31 mouse cellular contexts compared by ENCODE assay signal in the genomic region with DNA sequence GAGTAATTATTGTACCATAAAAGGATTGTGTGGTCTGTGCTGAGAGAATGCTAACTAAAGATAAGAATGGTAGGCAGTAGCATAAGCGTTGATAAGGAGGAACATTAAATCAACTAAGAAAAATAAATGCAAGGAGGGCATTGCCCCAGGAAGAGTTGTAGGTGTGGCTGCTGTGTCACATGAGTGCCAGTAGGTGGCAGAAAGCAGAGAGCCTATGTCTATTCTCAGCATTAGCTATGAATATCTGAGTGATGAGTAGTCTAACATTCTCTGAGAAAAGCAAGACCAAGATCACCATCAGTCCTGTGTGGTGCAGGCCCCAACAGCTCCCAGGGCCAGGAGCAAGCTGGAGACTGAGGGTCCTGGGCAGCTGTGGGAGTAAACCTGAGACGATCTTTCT.
DNase-seq lines count a peak whose midpoint lies in the region; ATAC-seq and TF ChIP-seq lines count a peak whose summit lies in the region.
"Had no signal": no experiment of that assay in that cellular context is flagged by ENCODE, and none has a peak within 500 bp of the region (broad histone marks: within the 10 kb centered on the region; RNA-seq: fewer than 3 reads in every experiment).

No protein-coding gene starts in this region.

- no peaks in the 10 kb centered on the region for H3K36me3 ChIP-seq in heart, postnatal 0 days (replicated peaks; ENCODE audit: control insufficient read depth, insufficient read depth, low read length)
- no peaks in the 10 kb centered on the region for H3K36me3 ChIP-seq in CH12.LX (replicated peaks in 1 of 2; ENCODE audit: control insufficient read depth in 1 of 2, insufficient read depth in 1 of 2, low read length in 1 of 2)
- H3K36me3 ChIP-seq: hindbrain, embryonic 13.5 days; kidney, embryonic 15.5 days; limb, embryonic 10.5 days; limb, embryonic 15.5 days; liver, embryonic 13.5 days; midbrain, embryonic 12.5 days; neural tube, embryonic 13.5 days had no signal

- no peaks in the 10 kb centered on the region for H3K9me3 ChIP-seq in heart, postnatal 0 days (replicated peaks; ENCODE audit: control insufficient read depth, low read length)
- no peaks in the 10 kb centered on the region for H3K9me3 ChIP-seq in CH12.LX (replicated peaks; ENCODE audit: low read length)
- H3K9me3 ChIP-seq: hindbrain, embryonic 13.5 days; kidney, embryonic 15.5 days; limb, embryonic 10.5 days; limb, embryonic 15.5 days; liver, embryonic 13.5 days; midbrain, embryonic 12.5 days; neural tube, embryonic 13.5 days had no signal

- 72% methylated on average over 2 of the region's 2 CpGs for WGBS in heart, postnatal 0 days

- in situ Hi-C loops in CH12.LX (cut with MboI; ENCODE audit: low pct_ligation_motif_present, low pct_unique_long_range_greater_than_20kb, low sequenced_read_pairs), result no loop called here

- ATAC-seq in heart, postnatal 0 days (ENCODE audit: insufficient read depth, low read depth), result no peak
- ATAC-seq: forebrain, embryonic 16.5 days; lung, postnatal 0 days had no signal

- no peak for TF ChIP-seq POLR2A in CH12.LX (IDR thresholded peaks at IDR 0.05; ENCODE audit: low read depth, low read length)

- no peak overlapping the region for H3K4me2 ChIP-seq in heart, postnatal 0 days (ENCODE audit: low read depth, low read length)
- peak overlapping the region; percentile 8; the same call in 1 of the 2 replicates for H3K4me2 ChIP-seq in CH12.LX (ENCODE audit: insufficient read depth, low read depth, poor library complexity, severe bottlenecking)
- H3K4me2 ChIP-seq: heart, embryonic 11.5 days; hindbrain, embryonic 13.5 days; kidney, embryonic 15.5 days; limb, embryonic 15.5 days; liver, embryonic 13.5 days; midbrain, embryonic 12.5 days; neural tube, embryonic 13.5 days had no signal

- no peak overlapping the region for H3K4me3 ChIP-seq in heart, postnatal 0 days (ENCODE audit: low read depth, low read length)
- no peak overlapping the region for H3K4me3 ChIP-seq in CH12.LX (replicated peaks in 1 of 3; ENCODE audit: low read depth in 2 of 3, low read length in 2 of 3, poor library complexity in 1 of 3)
- H3K4me3 ChIP-seq: erythroblast, embryonic 14.5 days; hindbrain, embryonic 13.5 days; kidney, embryonic 15.5 days; limb, embryonic 10.5 days; limb, embryonic 15.5 days; liver, embryonic 13.5 days; megakaryocyte, embryonic 14.5 days; midbrain, embryonic 12.5 days; neural tube, embryonic 13.5 days had no signal

- H3K79me2 ChIP-seq in CH12.LX (replicated peaks; ENCODE audit: control insufficient read depth, extremely low read depth, insufficient read depth, poor library complexity, severe bottlenecking), result no peaks in the 10 kb centered on the region

- no peak for DNase-seq in heart, postnatal 0 days (ENCODE audit: low spot score)
- no peak for DNase-seq in heart, adult 9 months (ENCODE audit: low spot score in 2 of 2)
- DNase-seq in 3T3-L1 (ENCODE audit: low read depth, low spot score) (peak; percentile 3), CH12.LX (ENCODE audit: extremely low read depth) (peak; percentile 26), MEL-GATA-1-ER (ENCODE audit: extremely low read depth, low read depth) (peak; percentile 46)
- DNase-seq in adrenal gland, adult 18-20 months (ENCODE audit: low spot score in 2 of 2), result no peak
- DNase-seq in T-cell, adult 2 months (ENCODE audit: low spot score), result no peak
- DNase-seq: adrenal gland, postnatal 25 days; cerebellum, adult 18-20 months; cerebellum, postnatal 10 days; heart, postnatal 4 days; kidney, adult 18-20 months; kidney, postnatal 4 days; layer of hippocampus, adult 9-11 months; liver, embryonic 13.5 days; lung, adult 18-20 months; lung, postnatal 4 days; right cerebral cortex, postnatal 4 days; thymus, adult 2 months; thymus, postnatal 36 days had no signal

- dilution Hi-C loops in CH12.LX (cut with MboI; ENCODE audit: extremely low pct_ligation_motif_present, extremely low pct_unique_long_range_greater_than_20kb, low sequenced_read_pairs), result no loop called here

- peak; percentile 52 for TF ChIP-seq RAD21 in CH12.LX (IDR thresholded peaks at IDR 0.05; ENCODE audit: low read depth, low read length)

- H3K4me1 ChIP-seq in heart, postnatal 0 days (ENCODE audit: control insufficient read depth, insufficient read depth), result no peaks in the 10 kb centered on the region
- peaks cover 4 to 6% of the 10 kb centered on the region in 2 experiments; a peak in 1 of 4 replicates for H3K4me1 ChIP-seq in CH12.LX (ENCODE audit: control insufficient read depth in 1 of 2, insufficient read depth in 2 of 2)
- H3K4me1 ChIP-seq: hindbrain, embryonic 13.5 days; kidney, embryonic 15.5 days; limb, embryonic 10.5 days; limb, embryonic 15.5 days; liver, embryonic 13.5 days; megakaryocyte, embryonic 14.5 days; midbrain, embryonic 12.5 days; neural tube, embryonic 13.5 days had no signal

- no peak overlapping the region for H3K9ac ChIP-seq in heart, postnatal 0 days (replicated peaks; ENCODE audit: low read depth, low read length)
- no peak overlapping the region for H3K9ac ChIP-seq in CH12.LX (ENCODE audit: insufficient read depth, low read depth)
- H3K9ac ChIP-seq: hindbrain, embryonic 13.5 days; kidney, embryonic 15.5 days; limb, embryonic 15.5 days; liver, embryonic 13.5 days; midbrain, embryonic 12.5 days; neural tube, embryonic 13.5 days had no signal

- peak; percentile 38 for TF ChIP-seq CTCF in heart, postnatal 0 days (IDR thresholded peaks at IDR 0.05; ENCODE audit: low read depth)
- TF ChIP-seq CTCF in CH12.LX (conservative IDR thresholded peaks at IDR 0.05 in 1 of 2, IDR thresholded peaks at IDR 0.05 in 1 of 2; ENCODE audit: low read depth in 2 of 2, low read length in 2 of 2), result peak; percentile 66 to 67

- H3K27me3 ChIP-seq in heart, postnatal 0 days (ENCODE audit: control insufficient read depth, insufficient read depth, low read length), result no peaks in the 10 kb centered on the region
- no peaks in the 10 kb centered on the region for H3K27me3 ChIP-seq in CH12.LX (replicated peaks)
- H3K27me3 ChIP-seq: hindbrain, embryonic 13.5 days; kidney, embryonic 15.5 days; limb, embryonic 15.5 days; liver, embryonic 13.5 days; megakaryocyte, embryonic 14.5 days; midbrain, embryonic 12.5 days; neural tube, embryonic 13.5 days had no signal

- no peak for TF ChIP-seq EP300 in heart, postnatal 0 days (IDR thresholded peaks at IDR 0.05; ENCODE audit: low read depth)
- no peak for TF ChIP-seq EP300 in CH12.LX (IDR thresholded peaks at IDR 0.05; ENCODE audit: low read length)

- no peak overlapping the region for H3K27ac ChIP-seq in heart, postnatal 0 days (ENCODE audit: low read depth)
- no peak overlapping the region for H3K27ac ChIP-seq in CH12.LX (ENCODE audit: insufficient read depth, low read depth)
- H3K27ac ChIP-seq: hindbrain, embryonic 13.5 days; kidney, embryonic 15.5 days; limb, embryonic 10.5 days; limb, embryonic 15.5 days; liver, embryonic 13.5 days; midbrain, embryonic 12.5 days; neural tube, embryonic 13.5 days had no signal

TF ChIP-seq in CH12.LX, 34 proteins besides CTCF, POLR2A, EP300 and RAD21:
- TF ChIP-seq SMC3 (IDR thresholded peaks at IDR 0.05; ENCODE audit: low read depth, low read length) (peak; percentile 74), MEF2A (IDR thresholded peaks at IDR 0.05; ENCODE audit: borderline replicate concordance, low read depth, low read length) (0 out of 2 replicates have a peak, but pooled peaks have one; percentile 23), RCOR1 (conservative IDR thresholded peaks at IDR 0.05; ENCODE audit: low read depth, low read length) (no peak)

Comparison
In these comparisons a context has a peak if more than half of its experiments do, and no peak if none do; other contexts are left out.
1. DNase-seq: peak in 3T3-L1 (single experiment), CH12.LX (single experiment) and MEL-GATA-1-ER (single experiment); none in heart, postnatal 0 days (single experiment), heart, adult 9 months (0 of 2), adrenal gland, adult 18-20 months (0 of 2) and T-cell, adult 2 months (single experiment).